20 mouse cellular contexts compared by ENCODE assay signal in the genomic region with DNA sequence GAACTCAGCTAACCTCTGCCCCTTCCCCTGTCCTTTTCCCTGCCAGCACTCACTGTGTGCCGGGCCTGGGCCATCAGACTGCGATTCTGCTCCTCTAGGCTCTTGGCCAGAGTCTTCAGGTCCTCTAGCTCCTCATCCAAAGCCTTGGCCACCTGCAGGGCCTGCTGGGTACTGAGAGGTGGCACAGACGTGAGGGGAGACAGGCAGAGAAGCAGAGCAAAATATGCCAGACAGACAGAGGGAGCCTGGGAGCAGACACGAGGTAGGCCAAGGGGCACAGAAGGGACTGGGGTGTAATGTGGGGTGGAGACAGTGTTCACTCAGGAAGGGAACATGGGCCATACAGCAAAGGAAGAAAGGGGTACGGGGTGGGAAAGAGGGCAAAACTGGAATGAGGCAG. TPM values are rescaled to one million over a fixed set of nuclear protein-coding genes. Genes with fewer than 3 reads are reported as not detected.
DNase-seq lines count a peak whose midpoint lies in the region; ATAC-seq and TF ChIP-seq lines count a peak whose summit lies in the region.
"Had no signal": no experiment of that assay in that cellular context is flagged by ENCODE, and none has a peak within 500 bp of the region (broad histone marks: within the 10 kb centered on the region; RNA-seq: fewer than 3 reads in every experiment).

No protein-coding gene starts in this region.

- no peak overlapping the region for H3K27ac ChIP-seq in lung, embryonic 14.5 days (ENCODE audit: low read depth)
- H3K27ac ChIP-seq in limb, embryonic 14.5 days (replicated peaks; ENCODE audit: low read depth, low read length) = no peak overlapping the region
- H3K27ac ChIP-seq in forebrain, embryonic 12.5 days = no peak overlapping the region
- H3K27ac ChIP-seq in forebrain, postnatal 0 days (ENCODE audit: low read depth, low read length) = no peak overlapping the region

- no peak overlapping the region for H3K9ac ChIP-seq in lung, embryonic 14.5 days
- H3K9ac ChIP-seq in limb, embryonic 14.5 days (ENCODE audit: low read depth, low read length, severe bottlenecking) = peak overlapping the region; percentile 25; the same call in 1 of the 2 replicates
- H3K9ac ChIP-seq in forebrain, embryonic 12.5 days = no peak overlapping the region
- no peak overlapping the region for H3K9ac ChIP-seq in forebrain, postnatal 0 days

- TF ChIP-seq POLR2A in limb, embryonic 14.5 days (IDR thresholded peaks at IDR 0.05; ENCODE audit: borderline replicate concordance, extremely low read depth, insufficient read depth, insufficient read length) = no peak

- intact Hi-C loops in gastrocnemius, postnatal 14 days (cut with DNase I; ENCODE audit: low total_unique reads) = no loop called here

- H3K27me3 ChIP-seq in lung, embryonic 14.5 days (ENCODE audit: insufficient read depth, low read length) = peaks cover 9% of the 10 kb centered on the region; the same call in 1 of the 2 replicates
- H3K27me3 ChIP-seq in limb, embryonic 14.5 days (ENCODE audit: control insufficient read depth, insufficient read depth, low read length) = no peaks in the 10 kb centered on the region
- H3K27me3 ChIP-seq in forebrain, embryonic 12.5 days = peaks cover 53% of the 10 kb centered on the region
- no peaks in the 10 kb centered on the region for H3K27me3 ChIP-seq in forebrain, postnatal 0 days (ENCODE audit: insufficient read depth, low read length)

- no peaks in the 10 kb centered on the region for H3K9me3 ChIP-seq in lung, embryonic 14.5 days (ENCODE audit: low read depth, low read length)
- H3K9me3 ChIP-seq in limb, embryonic 14.5 days (ENCODE audit: control insufficient read depth, low read length) = no peaks in the 10 kb centered on the region
- H3K9me3 ChIP-seq in forebrain, embryonic 12.5 days = no peaks in the 10 kb centered on the region
- H3K9me3 ChIP-seq in forebrain, postnatal 0 days (ENCODE audit: low read length) = no peaks in the 10 kb centered on the region

- H3K36me3 ChIP-seq in lung, embryonic 14.5 days (ENCODE audit: insufficient read depth) = no peaks in the 10 kb centered on the region
- H3K36me3 ChIP-seq in limb, embryonic 14.5 days (ENCODE audit: control insufficient read depth, insufficient read depth, low read length) = no peaks in the 10 kb centered on the region
- no peaks in the 10 kb centered on the region for H3K36me3 ChIP-seq in forebrain, embryonic 12.5 days (replicated peaks)
- H3K36me3 ChIP-seq in forebrain, postnatal 0 days (ENCODE audit: insufficient read depth) = no peaks in the 10 kb centered on the region

- ATAC-seq in lung, embryonic 14.5 days (ENCODE audit: insufficient read depth) = no peak
- no peak for ATAC-seq in limb, embryonic 14.5 days (ENCODE audit: low FRiP score, low read depth)
- no peak for ATAC-seq in forebrain, embryonic 12.5 days (ENCODE audit: low FRiP score)
- no peak for ATAC-seq in forebrain, postnatal 0 days

- TF ChIP-seq CTCF in lung, embryonic 14.5 days (IDR thresholded peaks at IDR 0.05; ENCODE audit: low read depth) = 0 out of 2 replicates have a peak, but pooled peaks have one; percentile 15
- TF ChIP-seq CTCF in forebrain, postnatal 0 days (IDR thresholded peaks at IDR 0.05; ENCODE audit: low read depth) = no peak

- WGBS in lung, embryonic 14.5 days = 59% methylated on average over 5 of the region's 5 CpGs
- 63% methylated on average over 5 of the region's 5 CpGs for WGBS in limb, embryonic 14.5 days
- 71% methylated on average over 5 of the region's 5 CpGs for WGBS in forebrain, embryonic 12.5 days
- WGBS in forebrain, postnatal 0 days = 47% methylated on average over 5 of the region's 5 CpGs

- H3K4me2 ChIP-seq in lung, embryonic 14.5 days = no peak overlapping the region
- no peak overlapping the region for H3K4me2 ChIP-seq in limb, embryonic 14.5 days (replicated peaks; ENCODE audit: low read depth, low read length, severe bottlenecking)
- no peak overlapping the region for H3K4me2 ChIP-seq in forebrain, embryonic 12.5 days
- H3K4me2 ChIP-seq in forebrain, postnatal 0 days (ENCODE audit: low read depth) = no peak overlapping the region

- no peaks in the 10 kb centered on the region for H3K4me1 ChIP-seq in lung, embryonic 14.5 days (ENCODE audit: insufficient read depth)
- peaks cover 4% of the 10 kb centered on the region for H3K4me1 ChIP-seq in limb, embryonic 14.5 days (ENCODE audit: control insufficient read depth, insufficient read depth, low read length)
- H3K4me1 ChIP-seq in forebrain, embryonic 12.5 days = peaks cover 15% of the 10 kb centered on the region; the same call in 1 of the 2 replicates
- H3K4me1 ChIP-seq in forebrain, postnatal 0 days (ENCODE audit: insufficient read depth) = no peaks in the 10 kb centered on the region

- no peak overlapping the region for H3K4me3 ChIP-seq in lung, embryonic 14.5 days (ENCODE audit: low read depth, low read length)
- H3K4me3 ChIP-seq in limb, embryonic 14.5 days (replicated peaks; ENCODE audit: low read length) = no peak overlapping the region
- H3K4me3 ChIP-seq in forebrain, embryonic 12.5 days (replicated peaks) = no peak overlapping the region
- H3K4me3 ChIP-seq in forebrain, postnatal 0 days (ENCODE audit: low read depth, low read length) = no peak overlapping the region
- H3K4me3 ChIP-seq: erythroblast, embryonic 14.5 days had no signal

- DNase-seq in gastrocnemius, postnatal 14 days = peak; percentile 40
- DNase-seq in gastrocnemius, postnatal 25 days = no peak
- DNase-seq in lung, embryonic 14.5 days = no peak
- no peak for DNase-seq in lung, postnatal 36 days
- DNase-seq in cerebellum, adult 8-10 months = peak; percentile 63
- DNase-seq in limb, embryonic 14.5 days (ENCODE audit: low spot score) = no peak
- DNase-seq in forebrain, postnatal 0 days = no peak
- DNase-seq: B cell, adult 2 months; embryo, embryonic 11 days; heart, adult 18-20 months; heart, postnatal 14 days; kidney, adult 11 months; retina, postnatal 1 day had no signal

RNA-seq across cellular contexts. Expression of gene Ccdc155, which starts 11.3 kb away (rescaled TPM):
- total RNA-seq in gastrocnemius, postnatal 14 days (2021) = 1 to 10 TPM; 2.1 to 2.6 TPM
- total RNA-seq in gastrocnemius, postnatal 25 days (2021) = under 1 TPM; 0.19 to 0.23 TPM
- polyA plus RNA-seq in lung, embryonic 14.5 days (2014; fragmentation: Nextera tagmentation; extraction: Ambion mirVana) = 0.19 and 0.38 TPM in 2 replicates
- 1.4 and 1.5 TPM in 2 replicates for polyA plus RNA-seq in limb, embryonic 14.5 days (2012; rRNA removed)
- 0.79 and 1.2 TPM in 2 replicates for polyA plus RNA-seq in limb, embryonic 14.5 days (2014; fragmentation: Nextera tagmentation; extraction: Ambion mirVana)
- 1.2 TPM in 2 replicates for polyA plus RNA-seq in forebrain, embryonic 12.5 days (2016; fragmentation: Nextera tagmentation; extraction: Ambion mirVana)
- 0.14 and 0.46 TPM in 2 replicates for total RNA-seq in forebrain, postnatal 0 days (2014; rRNA removed)
- polyA plus RNA-seq in forebrain, postnatal 0 days (2015; fragmentation: Nextera tagmentation; extraction: Ambion mirVana) = 0.35 and 0.97 TPM in 2 replicates
- total RNA-seq: heart, postnatal 14 days had no signal
- polyA plus RNA-seq: liver, embryonic 16.5 days had no signal

RNA-seq across cellular contexts. Expression of gene Pth2, which starts 12.6 kb away (rescaled TPM):
- not detected for total RNA-seq in gastrocnemius, postnatal 14 days (2021)
- total RNA-seq in gastrocnemius, postnatal 25 days (2021) = not detected
- not detected in 2 replicates for polyA plus RNA-seq in lung, embryonic 14.5 days (2014; fragmentation: Nextera tagmentation; extraction: Ambion mirVana)
- not detected in 2 replicates for polyA plus RNA-seq in limb, embryonic 14.5 days (2012; rRNA removed)
- polyA plus RNA-seq in limb, embryonic 14.5 days (2014; fragmentation: Nextera tagmentation; extraction: Ambion mirVana) = not detected in 2 replicates
- polyA plus RNA-seq in forebrain, embryonic 12.5 days (2016; fragmentation: Nextera tagmentation; extraction: Ambion mirVana) = 0.45 and 1.5 TPM in 2 replicates
- not detected in 2 replicates for total RNA-seq in forebrain, postnatal 0 days (2014; rRNA removed)
- polyA plus RNA-seq in forebrain, postnatal 0 days (2015; fragmentation: Nextera tagmentation; extraction: Ambion mirVana) = 0.34 and 0.48 TPM in 2 replicates
- total RNA-seq: heart, adult 18-20 months; heart, postnatal 14 days; layer of hippocampus, adult 18-20 months; left cerebral cortex, postnatal 25 days; megakaryocyte-erythroid progenitor cell, adult 5-6 weeks; MEL had no signal
- polyA plus RNA-seq: erythroblast, embryonic 14.5 days; liver, embryonic 16.5 days had no signal

RNA-seq across cellular contexts. Expression of gene Gfy, which starts 14.0 kb away (rescaled TPM):
- under 1 TPM; 0.16 to 0.23 TPM for total RNA-seq in gastrocnemius, postnatal 14 days (2021)
- total RNA-seq in gastrocnemius, postnatal 25 days (2021) = not detected
- polyA plus RNA-seq in lung, embryonic 14.5 days (2014; fragmentation: Nextera tagmentation; extraction: Ambion mirVana) = not detected in 2 replicates
- 0.09 and 0.27 TPM in 2 replicates for polyA plus RNA-seq in limb, embryonic 14.5 days (2012; rRNA removed)
- not detected in 2 replicates for polyA plus RNA-seq in limb, embryonic 14.5 days (2014; fragmentation: Nextera tagmentation; extraction: Ambion mirVana)
- polyA plus RNA-seq in forebrain, embryonic 12.5 days (2016; fragmentation: Nextera tagmentation; extraction: Ambion mirVana) = 0.52 and 1.4 TPM in 2 replicates
- total RNA-seq in forebrain, postnatal 0 days (2014; rRNA removed) = not detected in 2 replicates
- 0.21 TPM in 1 of 2 replicates, not detected in the other for polyA plus RNA-seq in forebrain, postnatal 0 days (2015; fragmentation: Nextera tagmentation; extraction: Ambion mirVana)
- total RNA-seq: heart, adult 18-20 months; heart, postnatal 14 days; MEL had no signal
- polyA plus RNA-seq: erythroblast, embryonic 14.5 days; liver, embryonic 16.5 days had no signal

RNA-seq across cellular contexts. Expression of gene Dkkl1, which starts 18.5 kb away (rescaled TPM):
- total RNA-seq in gastrocnemius, postnatal 14 days (2021) = not detected
- not detected for total RNA-seq in gastrocnemius, postnatal 25 days (2021)
- polyA plus RNA-seq in lung, embryonic 14.5 days (2014; fragmentation: Nextera tagmentation; extraction: Ambion mirVana) = 0.45 TPM in 1 of 2 replicates, not detected in the other
- 3.0 and 4.8 TPM in 2 replicates for polyA plus RNA-seq in limb, embryonic 14.5 days (2012; rRNA removed)
- 9.0 and 14.8 TPM in 2 replicates for polyA plus RNA-seq in limb, embryonic 14.5 days (2014; fragmentation: Nextera tagmentation; extraction: Ambion mirVana)
- polyA plus RNA-seq in forebrain, embryonic 12.5 days (2016; fragmentation: Nextera tagmentation; extraction: Ambion mirVana) = 0.72 and 0.78 TPM in 2 replicates
- 8.4 and 9.1 TPM in 2 replicates for total RNA-seq in forebrain, postnatal 0 days (2014; rRNA removed)
- polyA plus RNA-seq in forebrain, postnatal 0 days (2015; fragmentation: Nextera tagmentation; extraction: Ambion mirVana) = 8.9 and 12.1 TPM in 2 replicates
- total RNA-seq: heart, adult 18-20 months; heart, postnatal 14 days had no signal

RNA-seq across cellular contexts. Expression of gene Tead2, which starts 22.1 kb away (rescaled TPM):
- total RNA-seq in gastrocnemius, postnatal 14 days (2021) = 10 to 100 TPM in 1 of 2 experiments, 1 to 10 TPM in 1; 7.1 to 10.9 TPM
- 1 to 10 TPM; 2.5 to 2.8 TPM for total RNA-seq in gastrocnemius, postnatal 25 days (2021)
- polyA plus RNA-seq in lung, embryonic 14.5 days (2014; fragmentation: Nextera tagmentation; extraction: Ambion mirVana) = 204 and 222 TPM in 2 replicates
- polyA plus RNA-seq in limb, embryonic 14.5 days (2012; rRNA removed) = 450 and 560 TPM in 2 replicates
- polyA plus RNA-seq in limb, embryonic 14.5 days (2014; fragmentation: Nextera tagmentation; extraction: Ambion mirVana) = 143 and 168 TPM in 2 replicates
- 245 and 256 TPM in 2 replicates for polyA plus RNA-seq in forebrain, embryonic 12.5 days (2016; fragmentation: Nextera tagmentation; extraction: Ambion mirVana)
- total RNA-seq in forebrain, postnatal 0 days (2014; rRNA removed) = 30.6 and 40.6 TPM in 2 replicates
- 18.4 and 22.5 TPM in 2 replicates for polyA plus RNA-seq in forebrain, postnatal 0 days (2015; fragmentation: Nextera tagmentation; extraction: Ambion mirVana)
- total RNA-seq: megakaryocyte-erythroid progenitor cell, adult 5-6 weeks had no signal

Comparison
In these comparisons a context has a peak if more than half of its experiments do, and no peak if none do; other contexts are left out.
1. DNase-seq: peak in gastrocnemius, postnatal 14 days (single experiment) and cerebellum, adult 8-10 months (single experiment); none in gastrocnemius, postnatal 25 days (single experiment), lung, embryonic 14.5 days (single experiment), lung, postnatal 36 days (single experiment), limb, embryonic 14.5 days (single experiment) and forebrain, postnatal 0 days (single experiment).